Mouse (Mus musculus) MEL (cell line): ENCODE results near the gene Dnaaf3. TPM values are rescaled to one million over a fixed set of nuclear protein-coding genes. Genes with fewer than 3 reads are reported as not detected.

Experiments used
- DNase-seq: peaks from one replicate; pipeline ENCODE4 v3.0.0; 2011; ENCODE audit warnings: low read depth, low spot score
- H3K27ac ChIP-seq: 2 replicates; pipeline ENCODE4 v1.5.1; 2012; ENCODE audit warnings: low read depth, mild to moderate bottlenecking, control low read depth, low read length, moderate library complexity; ENCODE audit not compliant: control insufficient read depth
- H3K27me3 ChIP-seq, 2 experiments: fragments of 150-350 bp in 1 of 2; sonication (generic) in 1 of 2; 2 replicates each; pipeline ENCODE4 v1.6.1; 2012; ENCODE audit warnings: low read length in 2 of 2, mild to moderate bottlenecking in 2 of 2, improper control_type of control experiment in 1 of 2, moderate library complexity in 1 of 2; ENCODE audit not compliant: insufficient read depth in 2 of 2, control insufficient read depth in 1 of 2
- H3K36me3 ChIP-seq, 2 experiments: 2 replicates each; pipeline ENCODE4 v1.6.1; 2012 to 2014; ENCODE audit warnings: low read length in 2 of 2, improper control_type of control experiment in 1 of 2, inconsistent platforms in 1 of 2, mild to moderate bottlenecking in 1 of 2; ENCODE audit not compliant: insufficient read depth in 2 of 2, control insufficient read depth in 1 of 2
- H3K4me1 ChIP-seq, 2 experiments: fragments of 150-350 bp in 1 of 2; sonication (generic) in 1 of 2; 2 replicates each; pipeline ENCODE4 v1.6.1; 2012; ENCODE audit warnings: low read length in 2 of 2, improper control_type of control experiment in 1 of 2, mild to moderate bottlenecking in 1 of 2; ENCODE audit not compliant: insufficient read depth in 2 of 2, control insufficient read depth in 1 of 2
- H3K4me3 ChIP-seq, 2 experiments: fragments of 150-350 bp in 1 of 2; sonication (generic) in 1 of 2; 2 replicates each; pipeline ENCODE4 v1.5.1; 2012; ENCODE audit warnings: low read depth in 2 of 2, low read length in 2 of 2, mild to moderate bottlenecking in 2 of 2, moderate library complexity in 2 of 2, control low read depth in 1 of 2, improper control_type of control experiment in 1 of 2; ENCODE audit not compliant: control insufficient read depth in 1 of 2, insufficient read depth in 1 of 2
- H3K79me2 ChIP-seq: 2 replicates; pipeline ENCODE4 v1.6.1; 2012; ENCODE audit warnings: mild to moderate bottlenecking, low read length, moderate library complexity; ENCODE audit not compliant: control insufficient read depth, poor library complexity, insufficient read depth
- H3K9ac ChIP-seq: 2 replicates; pipeline ENCODE4 v1.6.1; 2012; ENCODE audit warnings: low read depth, mild to moderate bottlenecking, control low read depth, low read length, moderate library complexity; ENCODE audit not compliant: control insufficient read depth, poor library complexity, severe bottlenecking
- H3K9me3 ChIP-seq: fragments of 150-350 bp; sonication (generic); replicated peaks from 2 replicates; pipeline ENCODE4 v1.6.1; 2012; ENCODE audit warnings: mild to moderate bottlenecking, low read length, improper control_type of control experiment, moderate library complexity; ENCODE audit not compliant: insufficient read depth
- BHLHE40 ChIP-seq: IDR thresholded peaks from 2 replicates; pipeline ENCODE4 v1.6.1; 2012; ENCODE audit warnings: low read depth, mild to moderate bottlenecking, inconsistent platforms, low read length, improper control_type of control experiment, borderline replicate concordance
- EP300 ChIP-seq, 2 experiments: IDR thresholded peaks; 2 replicates each; pipeline ENCODE4 v1.6.1; 2011; ENCODE audit warnings: improper control_type of control experiment in 2 of 2, low read length in 2 of 2, low read depth in 1 of 2, mild to moderate bottlenecking in 1 of 2
- ETS1 ChIP-seq: IDR thresholded peaks from 2 replicates; pipeline ENCODE4 v1.6.1; 2012; ENCODE audit warnings: low read depth, mild to moderate bottlenecking, inconsistent platforms, low read length, improper control_type of control experiment, moderate library complexity
- GABPA ChIP-seq: IDR thresholded peaks from 2 replicates; pipeline ENCODE4 v1.6.1; 2012; ENCODE audit warnings: low read depth, mild to moderate bottlenecking, inconsistent platforms, low read length, improper control_type of control experiment, moderate library complexity
- GATA1 ChIP-seq: IDR thresholded peaks from 2 replicates; pipeline ENCODE4 v1.6.1; 2011; ENCODE audit warnings: low read depth, low read length, improper control_type of control experiment
- HCFC1 ChIP-seq: IDR thresholded peaks from 2 replicates; pipeline ENCODE4 v1.6.1; 2012; ENCODE audit warnings: low read depth, mild to moderate bottlenecking, inconsistent platforms, low read length, improper control_type of control experiment, moderate library complexity
- JUND ChIP-seq: IDR thresholded peaks from 2 replicates; pipeline ENCODE4 v1.6.1; 2011; ENCODE audit warnings: low read depth, mild to moderate bottlenecking, improper control_type of control experiment, low read length
- MAFK ChIP-seq: IDR thresholded peaks from 2 replicates; pipeline ENCODE4 v1.6.1; 2011; ENCODE audit warnings: low read depth, mild to moderate bottlenecking, low read length, improper control_type of control experiment, borderline replicate concordance
- MEF2A ChIP-seq: IDR thresholded peaks from 2 replicates; pipeline ENCODE4 v1.6.1; 2014; ENCODE audit warnings: low read depth, mild to moderate bottlenecking, inconsistent platforms, low read length, improper control_type of control experiment; ENCODE audit not compliant: poor library complexity, insufficient replicate concordance, severe bottlenecking; ENCODE audit errors: extremely low read depth
- MXI1 ChIP-seq: IDR thresholded peaks from 2 replicates; pipeline ENCODE4 v1.6.1; 2011; ENCODE audit warnings: mild to moderate bottlenecking, low read depth, low read length, improper control_type of control experiment
- MYB ChIP-seq: IDR thresholded peaks from 2 replicates; pipeline ENCODE4 v1.6.1; 2011; ENCODE audit warnings: mild to moderate bottlenecking, low read depth, low read length, improper control_type of control experiment
- NELFE ChIP-seq: IDR thresholded peaks from 2 replicates; pipeline ENCODE4 v1.6.1; 2011; ENCODE audit warnings: low read depth, low read length, improper control_type of control experiment
- POLR2A ChIP-seq, 2 experiments: IDR thresholded peaks; 2 replicates each; pipeline ENCODE4 v1.6.1; 2011 to 2012; ENCODE audit warnings: low read length in 2 of 2, mild to moderate bottlenecking in 2 of 2, control low read depth in 1 of 2, improper control_type of control experiment in 1 of 2, low read depth in 1 of 2, moderate library complexity in 1 of 2; ENCODE audit not compliant: control insufficient read depth in 1 of 2, insufficient read depth in 1 of 2, poor library complexity in 1 of 2
- POLR2AphosphoS2 ChIP-seq: IDR thresholded peaks from 2 replicates; pipeline ENCODE4 v1.6.1; 2011; ENCODE audit warnings: low read length, improper control_type of control experiment
- SIN3A ChIP-seq: IDR thresholded peaks from 2 replicates; pipeline ENCODE4 v1.6.1; 2012; ENCODE audit warnings: low read length, improper control_type of control experiment, inconsistent platforms
- SMC3 ChIP-seq: IDR thresholded peaks from 2 replicates; pipeline ENCODE4 v1.6.1; 2011; ENCODE audit warnings: low read depth, low read length, improper control_type of control experiment
- TBP ChIP-seq: IDR thresholded peaks from 2 replicates; pipeline ENCODE4 v1.8.0; 2011; ENCODE audit warnings: low read depth, low read length, improper control_type of control experiment
- UBTF ChIP-seq: IDR thresholded peaks from 2 replicates; pipeline ENCODE4 v1.6.1; 2012; ENCODE audit warnings: low read depth, mild to moderate bottlenecking, inconsistent platforms, low read length, improper control_type of control experiment, moderate library complexity, borderline replicate concordance; ENCODE audit not compliant: insufficient read depth
- USF2 ChIP-seq, 2 experiments: IDR thresholded peaks; 2 replicates each; pipeline ENCODE4 v1.6.1; 2011 to 2012; ENCODE audit warnings: improper control_type of control experiment in 2 of 2, low read length in 2 of 2, borderline replicate concordance in 1 of 2, inconsistent platforms in 1 of 2, low read depth in 1 of 2, mild to moderate bottlenecking in 1 of 2; ENCODE audit not compliant: insufficient read depth in 1 of 2
- ZKSCAN1 ChIP-seq: IDR thresholded peaks from 2 replicates; pipeline ENCODE4 v1.6.1; 2012; ENCODE audit warnings: low read depth, mild to moderate bottlenecking, inconsistent platforms, low read length, improper control_type of control experiment, moderate library complexity
- polyA plus RNA-seq, 2 experiments: library from polyadenylated mRNA; stranded (reverse) in 1 of 2; unstranded in 1 of 2; fragments of >175 nt in 1 of 2; fragments of >200 nt in 1 of 2; gene quantifications; 2 replicates each; pipeline versions ENCODE4 v1.2.1 to v1.2.4; 2012; ENCODE audit warnings: low replicate concordance in 2 of 2, low read depth in 1 of 2; ENCODE audit not compliant: insufficient read length in 2 of 2, insufficient read depth in 1 of 2, missing spikeins in 1 of 2
- total RNA-seq: library from RNA; depleted of rRNA; stranded (reverse); fragments of 300-350 nt; gene quantifications from 2 replicates; pipeline ENCODE4 v1.2.3, GENCODE M21; 2012

The Dnaaf3 gene
- total and polyA plus RNA-seq, 3 experiments: 0.73 to 2.9 TPM; not detected in 1

GRCm38 (mm10) chr7:4546591-4547131, 14.4 kb upstream of the Dnaaf3 start:
- Histone ChIP-seq H3K9me3 (no peaks in the 10 kb centered on the region), H3K9ac (no peak overlapping the region), H3K36me3 (no peaks in the 10 kb centered on the region), H3K4me1 (no peaks in the 10 kb centered on the region), H3K4me3 (no peak overlapping the region), H3K79me2 (no peaks in the 10 kb centered on the region), H3K27ac (no peak overlapping the region), H3K27me3 (peaks cover 0 to 5% of the 10 kb centered on the region in 2 experiments; a peak in 2 of 4 replicates)
- DNase-seq: no peak
- TF ChIP-seq MAFK (no peak), POLR2AphosphoS2 (no peak), MEF2A (no peak), POLR2A (IDR thresholded peaks at IDR 0.05; ENCODE audit: control insufficient read depth in 1 of 2, insufficient read depth in 1 of 2, low read depth in 1 of 2, low read length in 2 of 2, poor library complexity in 1 of 2) (no peak), GABPA (no peak), EP300 (IDR thresholded peaks at IDR 0.05; ENCODE audit: low read depth in 1 of 2, low read length in 2 of 2) (no peak), JUND (no peak), BHLHE40 (no peak), ZKSCAN1 (no peak), SIN3A (no peak), SMC3 (no peak), GATA1 (no peak), TBP (no peak), UBTF (no peak), MYB (no peak), ETS1 (no peak)

DNA sequence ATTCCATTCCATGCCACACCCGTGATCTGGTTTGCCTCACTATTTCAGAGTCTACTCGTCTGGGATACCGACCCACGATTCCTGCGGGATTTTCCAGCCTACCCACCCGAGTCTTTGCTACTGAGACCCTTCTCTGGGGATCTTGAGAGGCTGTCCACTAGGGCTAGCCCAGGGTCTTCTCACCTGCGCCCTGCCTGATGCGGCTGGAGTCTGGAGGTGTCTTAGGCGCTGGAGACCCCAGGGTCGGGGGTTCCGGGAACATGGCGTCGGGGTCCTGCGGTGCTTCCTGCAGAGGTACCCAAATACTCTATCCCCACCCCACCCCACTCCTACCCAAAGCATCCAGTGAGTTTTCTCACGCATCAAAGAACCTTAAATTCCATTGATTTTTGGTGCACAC, 13.8 kb upstream of the Dnaaf3 start:
- Histone ChIP-seq H3K4me1 (no peaks in the 10 kb centered on the region), H3K36me3 (no peaks in the 10 kb centered on the region), H3K4me3 (no peak overlapping the region), H3K27me3 (peaks cover 0 to 4% of the 10 kb centered on the region in 2 experiments; a peak in 2 of 4 replicates), H3K79me2 (no peaks in the 10 kb centered on the region), H3K27ac (no peak overlapping the region), H3K9me3 (no peaks in the 10 kb centered on the region), H3K9ac (no peak overlapping the region)
- DNase-seq: no peak
- no peak for TF ChIP-seq SMC3
- no peak for TF ChIP-seq HCFC1
- TF ChIP-seq USF2 (IDR thresholded peaks at IDR 0.05; ENCODE audit: borderline replicate concordance in 1 of 2, insufficient read depth in 1 of 2, low read depth in 1 of 2, low read length in 2 of 2): no peak
- no peak for TF ChIP-seq NELFE
- no peak for TF ChIP-seq ZKSCAN1
- no peak for TF ChIP-seq EP300 (IDR thresholded peaks at IDR 0.05; ENCODE audit: low read depth in 1 of 2, low read length in 2 of 2)
- TF ChIP-seq MEF2A: no peak
- TF ChIP-seq MXI1: no peak
- TF ChIP-seq JUND: no peak
